Mouse (Mus musculus): ENCODE measurements at regions not wholly inside any gene's neighbourhood (a gene's known extent, or its start where the extent isn't known, plus 50 kb on each side); places are given as distances from the start of the nearest gene placed in this dataset.

- TF ChIP-seq UBTF (IDR thresholded peaks at IDR 0.05; ENCODE audit: borderline replicate concordance, insufficient read depth, low read depth, low read length) (no peak), E2F4 (IDR thresholded peaks at IDR 0.05; ENCODE audit: borderline replicate concordance, low read depth, low read length) (no peak), MEF2A (IDR thresholded peaks at IDR 0.05; ENCODE audit: extremely low read depth, insufficient replicate concordance, low read depth, low read length, poor library complexity, severe bottlenecking) (no peak), POLR2AphosphoS5 (IDR thresholded peaks at IDR 0.05; ENCODE audit: borderline replicate concordance, low read depth, low read length) (no peak), POLR2A (IDR thresholded peaks at IDR 0.05; ENCODE audit: control insufficient read depth in 1 of 2, insufficient read depth in 1 of 2, low read depth in 1 of 2, low read length in 2 of 2, poor library complexity in 1 of 2) (no peak), ELF1 (IDR thresholded peaks at IDR 0.05; ENCODE audit: low read depth, low read length) (no peak), HCFC1 (IDR thresholded peaks at IDR 0.05; ENCODE audit: low read depth, low read length) (no peak), POLR2AphosphoS2 (IDR thresholded peaks at IDR 0.05; ENCODE audit: low read length) (no peak), RCOR1 (IDR thresholded peaks at IDR 0.05; ENCODE audit: low read depth, low read length) (no peak), MYC (IDR thresholded peaks at IDR 0.05; ENCODE audit: low read depth, low read length) (no peak), USF2 (IDR thresholded peaks at IDR 0.05; ENCODE audit: borderline replicate concordance in 1 of 2, insufficient read depth in 1 of 2, low read depth in 1 of 2, low read length in 2 of 2) (no peak), EP300 (IDR thresholded peaks at IDR 0.05; ENCODE audit: low read depth in 1 of 2, low read length in 2 of 2) (no peak), ZNF384 (IDR thresholded peaks at IDR 0.05; ENCODE audit: low read depth, low read length) (no peak), TCF12 (IDR thresholded peaks at IDR 0.05; ENCODE audit: low read depth, low read length) (no peak), NRF1 (IDR thresholded peaks at IDR 0.05; ENCODE audit: insufficient read depth, low read depth, low read length, poor library complexity, severe bottlenecking) (no peak), KAT2A (conservative IDR thresholded peaks at IDR 0.05; ENCODE audit: low read depth, low read length) (no peak), MAFK (IDR thresholded peaks at IDR 0.05; ENCODE audit: borderline replicate concordance, low read depth, low read length) (no peak), CTCF (IDR thresholded peaks at IDR 0.05 in 2 of 3, conservative IDR thresholded peaks at IDR 0.05 in 1 of 3; ENCODE audit: control insufficient read depth in 1 of 3, insufficient read depth in 1 of 3, low read depth in 2 of 3, low read length in 3 of 3, poor library complexity in 1 of 3, severe bottlenecking in 1 of 3) (no peak), USF1 (IDR thresholded peaks at IDR 0.05; ENCODE audit: low read depth, low read length) (no peak)
- no peak for DNase-seq (ENCODE audit: low read depth, low spot score)
- no peaks in the 10 kb centered on the region for H3K9me3 ChIP-seq (replicated peaks; ENCODE audit: insufficient read depth, low read length)
Measured at GRCm38 (mm10) chr14:25362771-25363170, 96.2 kb upstream of the Zmiz1 start.

GRCm38 (mm10) chr14:25365226-25365800, 93.7 kb upstream of the Zmiz1 start:
- Histone ChIP-seq H3K27me3 (ENCODE audit: control insufficient read depth in 1 of 2, insufficient read depth in 2 of 2, low read length in 2 of 2) (no peaks in the 10 kb centered on the region), H3K27ac (ENCODE audit: control insufficient read depth, low read depth, low read length) (no peak overlapping the region), H3K4me3 (ENCODE audit: control insufficient read depth in 1 of 2, insufficient read depth in 1 of 2, low read depth in 2 of 2, low read length in 2 of 2) (no peak overlapping the region), H3K9me3 (replicated peaks; ENCODE audit: insufficient read depth, low read length) (no peaks in the 10 kb centered on the region), H3K79me2 (ENCODE audit: control insufficient read depth, insufficient read depth, low read length, poor library complexity) (no peaks in the 10 kb centered on the region), H3K4me1 (ENCODE audit: control insufficient read depth in 1 of 2, insufficient read depth in 2 of 2, low read length in 2 of 2) (no peaks in the 10 kb centered on the region), H3K36me3 (ENCODE audit: control insufficient read depth in 1 of 2, insufficient read depth in 2 of 2, low read length in 2 of 2) (no peaks in the 10 kb centered on the region), H3K9ac (ENCODE audit: control insufficient read depth, low read depth, low read length, poor library complexity, severe bottlenecking) (no peak overlapping the region)
- TF ChIP-seq NELFE (IDR thresholded peaks at IDR 0.05; ENCODE audit: low read depth, low read length) (no peak), BHLHE40 (IDR thresholded peaks at IDR 0.05; ENCODE audit: borderline replicate concordance, low read depth, low read length) (no peak), E2F4 (IDR thresholded peaks at IDR 0.05; ENCODE audit: borderline replicate concordance, low read depth, low read length) (no peak), JUND (IDR thresholded peaks at IDR 0.05; ENCODE audit: low read depth, low read length) (no peak), KAT2A (conservative IDR thresholded peaks at IDR 0.05; ENCODE audit: low read depth, low read length) (no peak), TBP (IDR thresholded peaks at IDR 0.05; ENCODE audit: low read depth, low read length) (no peak), ZNF384 (IDR thresholded peaks at IDR 0.05; ENCODE audit: low read depth, low read length) (no peak), MEF2A (IDR thresholded peaks at IDR 0.05; ENCODE audit: extremely low read depth, insufficient replicate concordance, low read depth, low read length, poor library complexity, severe bottlenecking) (no peak), ZC3H11A (IDR thresholded peaks at IDR 0.05; ENCODE audit: low read depth, low read length) (no peak), POLR2A (IDR thresholded peaks at IDR 0.05; ENCODE audit: control insufficient read depth in 1 of 2, insufficient read depth in 1 of 2, low read depth in 1 of 2, low read length in 2 of 2, poor library complexity in 1 of 2) (no peak), USF1 (IDR thresholded peaks at IDR 0.05; ENCODE audit: low read depth, low read length) (no peak), TCF12 (IDR thresholded peaks at IDR 0.05; ENCODE audit: low read depth, low read length) (no peak), ZMIZ1 (IDR thresholded peaks at IDR 0.05; ENCODE audit: low read depth, low read length) (no peak), GABPA (IDR thresholded peaks at IDR 0.05; ENCODE audit: low read depth, low read length) (no peak), POLR2AphosphoS2 (IDR thresholded peaks at IDR 0.05; ENCODE audit: low read length) (no peak)
- no peak for DNase-seq (ENCODE audit: low read depth, low spot score)

More at GRCm38 (mm10) chr14:25362771-25363170, 96.2 kb upstream of the Zmiz1 start:
- no peaks in the 10 kb centered on the region for H3K79me2 ChIP-seq (ENCODE audit: control insufficient read depth, insufficient read depth, low read length, poor library complexity)
- H3K9ac ChIP-seq (ENCODE audit: control insufficient read depth, low read depth, low read length, poor library complexity, severe bottlenecking), result no peak overlapping the region
- H3K27me3 ChIP-seq (ENCODE audit: control insufficient read depth in 1 of 2, insufficient read depth in 2 of 2, low read length in 2 of 2), result no peaks in the 10 kb centered on the region; a peak in 1 of 4 replicates
- H3K27ac ChIP-seq (ENCODE audit: control insufficient read depth, low read depth, low read length), result no peak overlapping the region
- H3K36me3 ChIP-seq (ENCODE audit: control insufficient read depth in 1 of 2, insufficient read depth in 2 of 2, low read length in 2 of 2), result no peaks in the 10 kb centered on the region
- H3K4me1 ChIP-seq (ENCODE audit: control insufficient read depth in 1 of 2, insufficient read depth in 2 of 2, low read length in 2 of 2), result no peaks in the 10 kb centered on the region
- no peak overlapping the region for H3K4me3 ChIP-seq (ENCODE audit: control insufficient read depth in 1 of 2, insufficient read depth in 1 of 2, low read depth in 2 of 2, low read length in 2 of 2)
